Mouse (Mus musculus): ENCODE data around the gene Tmem235.

- TF ChIP-seq POLR2A (IDR thresholded peaks at IDR 0.05; ENCODE audit: borderline replicate concordance, control insufficient read depth, low read depth, low read length) (no peak), CTCF (IDR thresholded peaks at IDR 0.05; ENCODE audit: control insufficient read depth, insufficient read depth, low read length) (no peak)
Observed at GRCm38 (mm10) chr11:117813867-117814266, 46.7 kb upstream of the Tmem235 start.
